Mouse (Mus musculus): ENCODE measurements around the gene Lyg1.

GRCm38 (mm10) chr1:37899816-37900215 lies 57.7 kb downstream of the Lyg1 start:
- TF ChIP-seq CTCF (IDR thresholded peaks at IDR 0.05; ENCODE audit: low read depth, low read length) (no peak), POLR2A (IDR thresholded peaks at IDR 0.05; ENCODE audit: extremely low read depth, insufficient read depth, low read length) (no peak)

All from liver, adult 2 months (tissue).